Mouse (Mus musculus): ENCODE results near the gene Slc1a7. TPM values are rescaled to one million over a fixed set of nuclear protein-coding genes. Genes with fewer than 3 reads are reported as not detected.

Slc1a7 gene
- polyA plus RNA-seq, 1 experiment from 2014 or later: 0.05 TPM

DNA sequence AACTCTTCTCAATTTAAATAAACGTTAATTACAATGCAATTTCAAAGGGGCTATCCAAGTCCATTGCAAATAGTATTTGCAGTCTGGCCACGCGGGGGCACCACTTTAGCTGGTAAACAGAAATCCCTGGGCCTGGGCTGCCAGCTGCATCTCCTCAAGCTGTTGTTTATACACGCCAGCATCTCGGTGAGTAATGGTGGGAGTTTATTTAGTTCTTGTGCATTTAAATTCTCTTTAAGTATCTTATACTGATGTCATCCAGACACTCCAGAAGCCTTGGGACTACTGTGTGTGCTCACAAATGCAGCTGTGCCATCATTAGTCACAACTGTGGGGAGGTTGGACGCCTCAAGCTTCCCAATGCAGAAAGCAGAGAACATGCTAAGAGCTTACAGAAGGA lies 30.8 kb upstream of the Slc1a7 start:
- H3K27ac ChIP-seq: 0 out of 2 replicates have a peak overlapping the region, but pooled peaks have one; percentile 9
- H3K4me1 ChIP-seq (replicated peaks): no peaks in the 10 kb centered on the region
- H3K36me3 ChIP-seq: no peaks in the 10 kb centered on the region
- H3K9ac ChIP-seq: no peak overlapping the region
- no peak overlapping the region for H3K4me3 ChIP-seq
- H3K9me3 ChIP-seq (replicated peaks): no peaks in the 10 kb centered on the region
- 0 out of 2 replicates have a peak, but pooled peaks have one; percentile 31 for ATAC-seq (replicated peaks; ENCODE audit: insufficient number of reproducible peaks, insufficient read depth, low FRiP score, low read depth)
- H3K4me2 ChIP-seq: no peak overlapping the region
- 20% methylated on average over 6 of the region's 6 CpGs for WGBS
- no peaks in the 10 kb centered on the region for H3K27me3 ChIP-seq

DNA sequence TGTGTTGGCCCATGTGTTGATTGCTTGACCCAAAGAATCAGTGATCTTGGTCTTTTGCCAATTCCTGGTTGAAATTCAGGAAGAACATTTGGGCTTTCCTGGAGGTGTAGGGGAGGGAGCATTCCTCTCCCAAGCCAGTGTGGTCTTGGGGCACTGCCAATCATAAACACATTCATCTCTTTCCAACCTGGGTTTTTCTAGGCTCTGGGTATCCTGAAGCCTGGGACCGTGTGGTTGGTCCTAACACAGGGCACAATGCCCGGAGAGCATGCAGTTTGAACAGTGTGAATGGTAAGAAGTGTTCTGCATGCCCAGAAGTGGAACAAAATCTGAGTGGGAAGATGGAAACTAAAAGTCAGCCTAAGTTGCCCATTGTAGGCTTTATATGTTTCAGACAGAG lies 30.0 kb upstream of the Slc1a7 start:
- WGBS: 78% methylated on average over 2 of the region's 2 CpGs
- H3K27me3 ChIP-seq: no peaks in the 10 kb centered on the region
- H3K4me3 ChIP-seq: no peak overlapping the region
- no peak overlapping the region for H3K9ac ChIP-seq
- no peak overlapping the region for H3K27ac ChIP-seq
- no peaks in the 10 kb centered on the region for H3K9me3 ChIP-seq (replicated peaks)
- no peak overlapping the region for H3K4me2 ChIP-seq
- no peaks in the 10 kb centered on the region for H3K36me3 ChIP-seq
- ATAC-seq (replicated peaks; ENCODE audit: insufficient number of reproducible peaks, insufficient read depth, low FRiP score, low read depth): no peak
- no peaks in the 10 kb centered on the region for H3K4me1 ChIP-seq (replicated peaks)

DNA sequence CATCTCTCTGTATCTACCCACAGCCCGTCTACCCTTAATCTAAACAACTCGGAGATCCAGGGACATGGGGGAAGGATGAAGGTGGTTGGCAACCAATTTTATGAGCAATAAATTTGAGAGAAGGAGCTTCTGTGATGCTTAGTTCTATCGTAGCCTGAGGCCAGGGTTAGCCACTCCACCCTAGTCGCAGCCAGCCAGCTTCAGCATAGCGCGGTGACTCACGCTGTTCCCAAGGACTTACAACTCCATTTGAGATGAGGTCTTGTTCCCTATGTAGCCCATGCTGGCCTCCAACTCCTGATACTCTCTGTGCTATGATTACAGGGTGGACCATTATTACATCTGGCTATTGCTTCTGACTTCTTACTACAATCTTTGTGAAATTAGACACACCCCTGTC lies 25.4 kb upstream of the Slc1a7 start:
- H3K27ac ChIP-seq: no peak overlapping the region
- H3K9me3 ChIP-seq (replicated peaks): no peaks in the 10 kb centered on the region
- ATAC-seq (replicated peaks; ENCODE audit: insufficient number of reproducible peaks, insufficient read depth, low FRiP score, low read depth): no peak
- peaks cover 5% of the 10 kb centered on the region for H3K4me1 ChIP-seq (replicated peaks)
- no peak overlapping the region for H3K9ac ChIP-seq
- H3K36me3 ChIP-seq: no peaks in the 10 kb centered on the region
- no peaks in the 10 kb centered on the region for H3K27me3 ChIP-seq
- no peak overlapping the region for H3K4me2 ChIP-seq
- no peak overlapping the region for H3K4me3 ChIP-seq
- WGBS: 85% methylated on average over 7 of the region's 7 CpGs

DNA sequence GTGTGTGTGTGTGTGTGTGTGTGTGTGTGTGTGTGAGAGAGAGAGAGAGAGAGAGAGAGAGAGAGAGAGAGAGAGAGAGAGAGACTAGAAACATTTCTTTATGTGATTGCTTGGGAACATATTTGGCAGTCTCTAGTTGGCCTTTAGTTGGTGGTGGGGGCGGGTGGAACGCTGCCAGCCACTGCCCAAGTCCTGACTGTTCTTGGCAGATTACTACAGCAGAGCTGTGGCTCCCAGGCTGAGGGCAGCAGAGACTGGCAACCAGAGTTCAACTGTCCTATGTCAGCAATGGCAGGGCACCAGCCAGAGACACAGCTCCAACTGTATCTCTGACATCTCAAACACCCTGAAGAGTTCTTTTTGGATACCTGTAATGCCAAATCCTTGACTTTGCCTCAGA lies 24.0 kb upstream of the Slc1a7 start:
- H3K4me1 ChIP-seq (replicated peaks): peaks cover 10% of the 10 kb centered on the region
- H3K4me3 ChIP-seq: no peak overlapping the region
- H3K36me3 ChIP-seq: no peaks in the 10 kb centered on the region
- H3K9me3 ChIP-seq (replicated peaks): no peaks in the 10 kb centered on the region
- ATAC-seq (replicated peaks; ENCODE audit: insufficient number of reproducible peaks, insufficient read depth, low FRiP score, low read depth): peak; percentile 35; the same call in 1 of the 2 replicates
- no peak overlapping the region for H3K4me2 ChIP-seq
- H3K27me3 ChIP-seq: no peaks in the 10 kb centered on the region
- WGBS: 50% methylated on average over 2 of the region's 2 CpGs
- H3K27ac ChIP-seq: peak overlapping the region; percentile 38; the same call in 1 of the 2 replicates
- H3K9ac ChIP-seq: no peak overlapping the region

DNA sequence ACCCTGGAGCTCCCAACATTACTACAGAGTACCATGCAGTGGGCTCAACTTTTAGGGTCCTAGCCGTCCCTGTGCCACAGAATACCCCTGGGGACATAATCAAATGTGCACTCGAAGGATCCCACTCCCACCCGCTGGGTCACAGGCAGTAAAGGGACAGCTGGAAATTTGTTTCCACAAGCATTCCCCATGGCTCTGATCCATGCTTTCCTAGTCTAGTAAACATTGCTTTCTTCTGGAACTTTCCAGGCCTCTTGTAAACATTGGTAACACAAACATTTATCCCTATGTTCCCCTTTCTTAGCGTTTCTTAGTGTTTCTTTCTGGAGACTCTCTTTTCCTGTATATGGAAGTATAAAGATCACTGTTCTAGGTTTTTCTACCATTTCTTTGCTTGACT lies 18.2 kb upstream of the Slc1a7 start:
- Histone ChIP-seq H3K4me1 (replicated peaks) (peaks cover 5% of the 10 kb centered on the region; the same call in 1 of the 2 replicates), H3K27ac (no peak overlapping the region), H3K27me3 (no peaks in the 10 kb centered on the region), H3K9me3 (replicated peaks) (no peaks in the 10 kb centered on the region), H3K4me2 (no peak overlapping the region), H3K36me3 (no peaks in the 10 kb centered on the region), H3K4me3 (no peak overlapping the region), H3K9ac (no peak overlapping the region)
- no peak for ATAC-seq (replicated peaks; ENCODE audit: insufficient number of reproducible peaks, insufficient read depth, low FRiP score, low read depth)
- 72% methylated on average over 4 of the region's 4 CpGs for WGBS

DNA sequence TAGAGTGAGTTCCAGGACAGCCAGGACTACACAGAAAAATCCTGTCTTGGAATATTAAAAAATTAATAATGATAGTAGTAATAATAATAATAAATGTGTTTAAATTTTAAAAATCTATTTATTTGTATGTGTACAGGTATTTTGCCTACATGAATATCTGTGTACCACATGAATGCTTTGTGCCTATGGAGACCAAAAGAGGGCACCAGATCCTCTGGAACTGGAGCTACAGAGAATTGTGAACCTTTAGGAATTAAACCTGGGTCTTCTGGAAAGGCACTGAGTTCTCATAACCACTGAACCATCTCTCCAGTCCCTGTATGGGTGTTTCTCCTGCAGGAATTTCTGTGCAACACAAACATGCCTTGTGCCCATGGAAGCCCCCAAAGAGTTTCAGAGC lies 15.3 kb upstream of the Slc1a7 start:
- Histone ChIP-seq H3K36me3 (no peaks in the 10 kb centered on the region), H3K9ac (no peak overlapping the region), H3K4me1 (replicated peaks) (peaks cover 4% of the 10 kb centered on the region; the same call in 1 of the 2 replicates), H3K4me3 (no peak overlapping the region), H3K27ac (no peak overlapping the region), H3K27me3 (no peaks in the 10 kb centered on the region; the same call in 1 of the 2 replicates), H3K4me2 (no peak overlapping the region), H3K9me3 (replicated peaks) (no peaks in the 10 kb centered on the region)
- ATAC-seq (replicated peaks; ENCODE audit: insufficient number of reproducible peaks, insufficient read depth, low FRiP score, low read depth): no peak

DNA sequence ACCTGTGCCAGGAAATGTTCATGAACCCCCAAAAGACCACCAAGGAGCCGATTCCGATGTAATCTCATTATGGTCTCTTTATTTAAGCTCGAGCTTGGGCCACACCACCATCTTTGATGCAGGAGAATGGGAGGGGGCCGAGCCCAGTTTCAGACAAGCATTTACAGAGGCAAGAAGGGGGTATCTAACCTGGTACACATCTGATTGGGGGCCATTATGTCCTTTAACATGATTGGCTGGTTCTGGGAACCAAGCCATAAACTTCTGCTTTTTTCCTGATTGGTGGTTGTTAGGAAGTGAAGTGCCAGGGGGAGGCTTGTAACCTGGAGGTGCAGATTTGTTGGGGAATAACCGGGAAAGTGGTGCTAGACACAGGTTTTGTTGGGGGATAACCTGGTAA lies 12.4 kb upstream of the Slc1a7 start:
- 73% methylated on average over 5 of the region's 5 CpGs for WGBS
- H3K4me2 ChIP-seq: no peak overlapping the region
- no peak overlapping the region for H3K4me3 ChIP-seq
- no peak overlapping the region for H3K27ac ChIP-seq
- ATAC-seq (replicated peaks; ENCODE audit: insufficient number of reproducible peaks, insufficient read depth, low FRiP score, low read depth): no peak
- H3K4me1 ChIP-seq (replicated peaks): no peaks in the 10 kb centered on the region; the same call in 1 of the 2 replicates
- H3K9me3 ChIP-seq (replicated peaks): no peaks in the 10 kb centered on the region
- H3K36me3 ChIP-seq: no peaks in the 10 kb centered on the region
- no peak overlapping the region for H3K9ac ChIP-seq
- peaks cover 2% of the 10 kb centered on the region; the same call in 1 of the 2 replicates for H3K27me3 ChIP-seq

DNA sequence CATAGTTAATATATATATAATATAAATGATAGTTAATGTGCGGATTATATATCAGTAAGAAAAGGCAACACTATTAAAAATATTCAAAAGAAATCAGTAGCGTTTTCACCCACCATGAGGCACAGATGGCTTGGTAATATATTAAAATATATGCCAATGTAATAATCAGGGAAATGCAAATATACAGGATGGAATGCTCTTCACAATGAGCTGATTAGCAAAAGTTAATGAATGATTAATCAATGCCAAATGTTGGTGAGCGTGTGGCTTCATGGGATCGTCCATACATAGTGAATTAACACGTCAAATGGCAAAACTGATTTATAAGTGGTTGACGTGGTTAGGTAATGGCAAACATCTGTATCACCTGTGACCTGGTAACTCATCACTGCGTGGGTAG lies 9.6 kb upstream of the Slc1a7 start:
- Histone ChIP-seq H3K4me3 (no peak overlapping the region), H3K9ac (no peak overlapping the region), H3K36me3 (no peaks in the 10 kb centered on the region), H3K9me3 (replicated peaks) (no peaks in the 10 kb centered on the region), H3K27ac (no peak overlapping the region), H3K27me3 (peaks cover 2% of the 10 kb centered on the region; the same call in 1 of the 2 replicates), H3K4me1 (replicated peaks) (peaks cover 16% of the 10 kb centered on the region), H3K4me2 (no peak overlapping the region)
- ATAC-seq (replicated peaks; ENCODE audit: insufficient number of reproducible peaks, insufficient read depth, low FRiP score, low read depth): no peak
- WGBS: 83% methylated on average over 7 of the region's 7 CpGs

DNA sequence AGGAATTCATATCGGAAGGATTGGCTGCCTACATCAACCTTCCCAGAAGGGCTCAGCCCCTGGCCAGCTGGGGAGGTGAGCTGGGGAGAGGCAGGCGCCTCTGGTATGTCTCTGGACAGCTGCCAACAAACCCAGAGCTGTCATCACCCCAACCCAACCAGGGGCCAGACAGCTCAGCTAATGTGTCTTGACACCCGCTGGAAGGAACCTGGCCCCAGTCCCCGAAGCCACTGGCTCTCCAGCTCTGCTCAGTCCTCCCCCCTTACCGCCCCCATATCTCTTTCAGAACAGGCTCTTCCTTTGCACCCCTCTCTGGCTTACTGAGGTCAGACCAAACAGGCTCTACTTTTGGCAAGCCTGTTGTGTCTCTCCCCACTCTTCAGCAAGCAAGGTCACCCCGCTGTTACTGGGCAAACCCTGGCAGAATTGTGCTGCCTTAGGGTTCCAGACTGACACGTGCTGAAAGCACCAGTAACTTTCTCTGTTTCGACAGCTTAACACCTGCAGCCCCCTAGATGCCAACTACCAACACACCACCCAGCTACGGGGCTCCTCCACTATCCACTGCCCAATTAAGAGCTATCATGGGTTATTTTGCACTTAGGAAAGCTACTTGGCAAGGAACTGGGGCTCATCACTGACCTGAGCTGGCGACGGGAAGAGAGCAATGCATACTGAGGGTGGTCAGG lies 5.9 kb upstream of the Slc1a7 start:
- Histone ChIP-seq H3K4me1 (replicated peaks) (peaks cover 19% of the 10 kb centered on the region), H3K4me3 (no peak overlapping the region)
- peak; percentile 98 for ATAC-seq (replicated peaks; ENCODE audit: insufficient number of reproducible peaks, insufficient read depth, low FRiP score, low read depth)

DNA sequence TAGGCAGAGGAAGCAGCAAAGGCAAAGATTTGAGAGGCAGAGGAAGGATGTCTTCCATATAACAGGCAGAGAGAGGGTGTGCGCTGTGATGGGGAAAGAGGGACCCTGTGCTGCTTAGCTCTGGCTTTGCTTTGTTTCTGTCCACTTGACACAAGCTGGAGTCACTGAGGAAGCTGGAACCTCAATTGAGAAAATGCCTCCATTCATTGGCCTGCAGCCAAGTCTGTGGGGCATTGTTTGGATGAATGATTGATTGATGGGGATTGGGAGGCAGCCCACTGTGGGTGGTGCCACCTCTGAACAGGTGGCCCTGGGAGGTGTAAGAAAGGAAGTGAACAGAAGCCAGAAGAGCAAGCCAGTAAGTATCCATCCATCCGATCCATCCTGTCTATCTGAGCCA lies 5.3 kb upstream of the Slc1a7 start:
- Histone ChIP-seq H3K9me3 (replicated peaks) (no peaks in the 10 kb centered on the region), H3K36me3 (no peaks in the 10 kb centered on the region), H3K4me2 (no peak overlapping the region; the same call in 1 of the 2 replicates), H3K27me3 (0 out of 2 replicates have a peak, but pooled peaks cover 2% of the 10 kb centered on the region), H3K4me3 (no peak overlapping the region), H3K4me1 (replicated peaks) (peaks cover 19% of the 10 kb centered on the region), H3K27ac (peak overlapping the region; percentile 94), H3K9ac (no peak overlapping the region)
- no peak for ATAC-seq (replicated peaks; ENCODE audit: insufficient number of reproducible peaks, insufficient read depth, low FRiP score, low read depth)
- 66% methylated on average over 2 of the region's 2 CpGs for WGBS

More for the DNA sequence above, 5.9 kb upstream of the Slc1a7 start:
- Histone ChIP-seq H3K36me3 (no peaks in the 10 kb centered on the region), H3K27me3 (0 out of 2 replicates have a peak, but pooled peaks cover 2% of the 10 kb centered on the region), H3K4me2 (peak overlapping the region; percentile 23), H3K9me3 (replicated peaks) (no peaks in the 10 kb centered on the region), H3K9ac (no peak overlapping the region), H3K27ac (peak overlapping the region; percentile 94)
- WGBS: 15% methylated on average over 11 of the region's 11 CpGs

DNA sequence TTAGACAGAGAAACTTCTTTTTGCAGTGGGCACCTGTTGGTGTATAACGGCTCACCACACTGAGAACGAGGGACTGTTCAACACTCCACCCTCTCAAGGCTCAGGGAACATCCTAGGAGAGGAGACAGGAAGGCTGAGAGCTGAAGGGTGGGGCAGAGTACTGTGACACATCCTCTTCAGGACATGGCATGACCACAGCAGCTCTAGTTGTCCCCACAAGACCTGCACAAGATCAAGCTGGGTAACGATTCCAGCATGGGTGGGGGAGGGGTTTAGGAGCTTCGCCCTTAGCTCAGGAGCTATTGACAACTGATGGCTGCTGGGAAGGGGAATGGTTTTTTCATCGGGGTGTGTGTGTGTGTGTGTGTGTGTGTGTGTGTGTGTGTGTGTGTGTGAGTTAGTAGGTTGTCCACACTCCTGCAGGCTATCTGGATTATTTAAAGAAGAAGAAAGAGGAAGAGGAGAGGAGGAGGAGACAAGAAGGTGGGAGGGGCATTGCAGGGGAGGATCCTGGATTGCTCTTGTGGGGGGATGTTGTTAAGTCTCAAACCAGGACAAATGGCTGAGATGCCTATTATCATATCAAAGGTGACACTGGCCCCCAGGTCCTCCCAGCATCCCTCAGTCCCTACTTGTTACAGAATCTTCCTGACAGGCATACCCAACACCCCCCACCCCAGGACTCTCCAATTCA lies 1.6 kb upstream of the Slc1a7 start:
- H3K9ac ChIP-seq: no peak overlapping the region
- 39% methylated on average over 5 of the region's 5 CpGs for WGBS
- no peaks in the 10 kb centered on the region for H3K36me3 ChIP-seq
- H3K9me3 ChIP-seq (replicated peaks): no peaks in the 10 kb centered on the region
- H3K4me2 ChIP-seq: no peak overlapping the region
- no peak overlapping the region for H3K27ac ChIP-seq
- ATAC-seq (replicated peaks; ENCODE audit: insufficient number of reproducible peaks, insufficient read depth, low FRiP score, low read depth): no peak
- H3K27me3 ChIP-seq: 0 out of 2 replicates have a peak, but pooled peaks cover 4% of the 10 kb centered on the region
- H3K4me1 ChIP-seq (replicated peaks): peaks cover 17% of the 10 kb centered on the region
- H3K4me3 ChIP-seq: no peak overlapping the region
